Mouse (Mus musculus) cerebellum, adult 9-11 months (tissue): ENCODE results near the gene Tbkbp1.

Experiments
- DNase-seq: peaks from one replicate; pipeline ENCODE4 v3.0.0; 2022

Gene Tbkbp1

DNA sequence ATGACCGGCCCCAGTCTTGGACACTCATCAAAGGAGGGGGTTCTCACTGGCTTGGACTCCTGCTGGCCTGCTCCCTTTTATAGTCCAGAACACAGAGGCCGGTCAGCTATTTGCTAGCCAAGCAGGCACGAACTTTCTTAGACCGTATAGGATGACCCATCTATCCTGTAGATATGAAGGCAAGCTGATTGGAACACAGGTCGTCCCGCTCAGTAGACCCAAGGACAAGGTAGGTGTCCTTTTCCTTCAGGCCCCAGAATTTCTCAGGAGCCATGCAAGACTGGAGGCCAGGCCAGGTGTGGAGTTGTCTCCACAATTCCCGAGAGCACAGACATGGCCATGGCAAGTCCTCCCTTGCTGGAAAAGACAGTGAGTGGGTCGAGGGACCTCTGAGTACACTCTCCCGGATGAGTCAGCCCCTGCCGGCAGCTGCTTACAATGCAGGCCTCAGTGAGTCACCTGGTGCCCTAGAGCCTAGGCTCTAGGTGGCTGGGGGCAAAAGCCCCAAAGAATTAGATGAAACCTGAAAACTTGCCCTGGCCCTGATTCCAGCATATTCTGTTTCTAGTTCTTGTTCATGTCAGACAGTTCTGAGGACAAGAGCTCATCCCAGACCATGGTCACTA lies 1.5 kb upstream of the Tbkbp1 start:
- DNase-seq: peak; percentile 49

DNA sequence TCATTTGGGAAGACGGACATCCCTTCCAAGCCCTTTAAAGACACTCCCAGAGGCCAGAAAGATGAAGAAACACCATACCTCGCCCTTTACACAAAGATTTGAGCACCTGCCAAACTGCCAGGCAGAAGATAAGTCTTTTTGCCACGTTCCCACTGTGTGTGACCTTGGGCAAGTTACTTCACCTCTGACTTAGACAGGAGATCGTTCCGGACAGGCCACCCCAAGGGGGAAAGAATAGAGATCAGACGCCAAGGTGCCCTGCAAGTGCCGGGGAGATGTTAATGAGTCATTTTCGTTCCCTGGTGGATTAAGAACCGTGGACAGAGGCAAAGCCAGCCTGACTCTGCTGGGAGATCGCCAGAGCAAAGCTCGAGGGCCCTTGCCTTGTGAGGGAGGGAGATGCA lies 730 bp upstream of the Tbkbp1 start:
- DNase-seq: peak; percentile 62

- DNase-seq: peak; percentile 90
Observed at GRCm38 (mm10) chr11:97150411-97151330, 624 bp downstream of the Tbkbp1 start.

DNA sequence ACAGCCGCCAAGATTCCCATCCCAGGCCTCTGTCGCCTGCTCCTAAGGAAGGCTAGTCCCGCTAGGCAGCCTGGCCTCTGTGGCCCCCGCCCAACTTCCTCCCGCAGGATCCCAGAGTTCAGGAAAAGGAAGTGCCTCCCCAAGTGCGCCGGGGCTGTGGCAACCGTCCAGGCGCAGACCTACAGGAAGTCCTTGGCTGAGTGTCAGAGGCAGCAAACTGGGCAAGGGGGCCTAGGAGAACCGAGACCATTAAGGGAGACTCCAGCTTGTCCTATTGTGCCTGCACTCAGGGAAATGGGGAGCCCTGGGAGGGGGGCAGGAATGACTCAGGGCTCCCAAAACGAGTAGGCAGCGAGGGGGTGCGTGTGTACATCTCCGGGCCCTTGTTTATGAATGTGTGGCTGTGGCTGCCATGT lies 1.3 kb downstream of the Tbkbp1 start:
- peak; percentile 83 for DNase-seq

DNA sequence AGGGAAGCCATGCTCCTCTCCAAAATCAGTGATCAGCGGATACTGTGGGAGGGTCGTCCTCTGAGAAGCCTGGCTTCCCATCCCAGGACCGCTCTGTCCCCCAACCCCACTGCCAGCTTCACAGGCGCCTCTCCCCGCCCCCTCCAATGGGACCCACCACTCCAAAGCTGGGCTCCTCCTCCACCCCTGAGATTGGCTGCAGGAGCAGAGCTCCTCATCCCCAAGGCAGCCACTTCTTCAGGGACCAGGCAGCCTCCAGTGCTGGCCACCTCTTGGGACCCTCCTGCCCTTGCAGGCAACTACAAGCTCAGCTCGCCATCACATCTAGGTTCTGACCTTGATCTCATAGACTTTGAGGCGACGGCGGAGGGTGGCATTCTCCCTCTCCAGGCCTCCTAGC lies 2.3 kb downstream of the Tbkbp1 start:
- no peak for DNase-seq

DNA sequence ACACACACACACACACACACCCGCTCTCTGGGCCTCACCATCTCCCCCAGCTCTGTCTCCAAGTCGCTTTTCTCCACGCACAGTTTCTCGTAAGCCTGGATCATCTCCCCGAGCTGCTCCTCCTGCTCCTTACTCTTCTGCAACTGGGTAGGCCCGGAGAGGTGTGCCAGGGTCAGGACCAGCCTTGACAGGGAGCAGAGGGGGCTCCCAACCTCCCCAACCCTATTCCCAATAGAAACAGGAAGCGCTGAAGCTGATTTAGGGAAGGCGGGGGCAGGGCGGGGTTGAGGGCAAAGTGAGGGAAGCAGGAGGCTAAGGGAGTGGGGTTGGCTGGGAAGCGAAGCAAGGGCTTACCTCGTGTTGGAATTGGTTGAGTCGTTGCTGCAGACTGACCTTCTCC lies 2.7 kb downstream of the Tbkbp1 start:
- DNase-seq: no peak

GRCm38 (mm10) chr11:97147333-97147732 lies 4.0 kb downstream of the Tbkbp1 start:
- no peak for DNase-seq

- peak; percentile 70 for DNase-seq
Observed at GRCm38 (mm10) chr11:97146724-97147123, 4.6 kb downstream of the Tbkbp1 start.

DNA sequence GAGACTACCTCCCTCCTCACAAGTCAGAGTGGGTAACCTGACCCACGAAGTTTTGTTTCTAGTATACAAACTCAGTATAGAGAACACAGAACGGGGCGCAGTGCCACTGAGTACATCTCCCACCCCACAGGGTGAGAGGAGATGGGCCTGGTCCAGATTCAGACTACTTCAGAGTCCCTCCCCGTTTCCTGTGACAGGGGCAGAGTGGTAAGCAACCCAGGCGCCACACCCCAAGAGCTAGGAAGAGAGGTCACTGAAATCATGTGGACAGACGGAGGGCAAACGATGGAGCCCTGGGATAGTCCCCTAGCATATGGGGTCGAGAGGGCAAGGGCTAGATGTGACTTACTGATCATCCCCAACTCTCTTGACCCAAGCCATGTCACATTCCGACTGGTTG lies 5.3 kb downstream of the Tbkbp1 start:
- DNase-seq: no peak

GRCm38 (mm10) chr11:97145320-97145719 lies 6.0 kb downstream of the Tbkbp1 start:
- no peak for DNase-seq

DNA sequence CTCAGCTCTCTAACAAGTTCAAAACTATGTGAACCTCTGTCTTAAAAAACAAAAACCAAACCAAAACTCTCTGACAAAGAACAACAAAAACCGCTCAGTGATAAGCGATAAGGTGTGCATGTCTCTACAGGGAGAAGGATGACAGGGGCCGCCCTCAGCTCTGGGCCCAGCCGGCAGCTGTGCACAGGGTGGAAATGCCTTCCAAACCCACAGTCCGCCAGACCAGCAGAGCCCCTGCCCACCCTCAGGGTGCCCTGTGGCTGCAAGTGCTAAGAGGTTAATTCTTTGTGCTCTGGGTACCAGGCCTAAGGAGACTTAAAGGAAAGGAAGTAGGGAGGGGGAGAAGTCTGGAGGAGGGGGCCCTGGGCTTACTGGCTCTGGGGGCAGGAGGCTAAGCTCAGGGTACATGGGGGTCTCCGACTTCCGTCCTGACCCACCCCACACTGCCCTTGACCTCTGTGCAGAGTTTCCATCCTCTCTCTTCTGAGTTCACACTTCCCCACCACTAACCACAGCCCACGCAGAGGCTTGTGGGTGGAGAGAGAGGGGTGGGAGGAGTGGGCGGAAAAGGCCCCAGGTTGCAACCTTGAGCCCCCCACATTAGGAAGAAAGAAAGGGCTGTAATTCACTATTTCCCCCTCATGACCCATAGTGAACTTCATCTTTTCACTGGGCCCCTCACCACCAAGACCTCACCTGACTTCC lies 7.9 kb downstream of the Tbkbp1 start:
- no peak for DNase-seq

DNA sequence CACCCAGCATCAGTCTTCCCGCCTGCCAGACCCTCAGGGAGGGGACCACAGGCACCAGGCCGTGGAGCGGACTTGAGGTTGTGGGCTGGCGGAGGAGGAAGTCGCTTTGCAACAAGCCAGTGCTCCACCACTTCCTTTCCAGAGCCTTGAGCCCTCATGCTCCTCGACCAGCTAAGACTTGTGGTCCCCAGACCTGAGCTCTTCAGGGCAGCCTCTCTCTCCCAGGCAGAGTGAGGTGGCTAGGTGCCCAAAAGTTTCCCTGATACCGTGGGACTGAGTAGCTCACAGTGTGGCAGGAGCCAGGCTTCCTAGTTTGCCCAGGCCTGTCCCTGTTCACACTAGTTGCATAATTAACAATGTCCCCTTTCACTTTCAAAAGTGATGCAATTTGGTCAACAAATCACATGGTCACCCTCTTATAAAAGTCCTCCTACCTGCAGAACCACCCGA lies 9.1 kb downstream of the Tbkbp1 start:
- no peak for DNase-seq

GRCm38 (mm10) chr11:97140811-97141210 lies 10.5 kb downstream of the Tbkbp1 start:
- no peak for DNase-seq

- DNase-seq: no peak
Observed at GRCm38 (mm10) chr11:97139256-97139655, 12.0 kb downstream of the Tbkbp1 start.

- peak; percentile 63 for DNase-seq
Observed at GRCm38 (mm10) chr11:97138554-97139226, 12.6 kb downstream of the Tbkbp1 start.

GRCm38 (mm10) chr11:97133270-97133669 lies 18.0 kb downstream of the Tbkbp1 start:
- no peak for DNase-seq

GRCm38 (mm10) chr11:97132185-97132584 lies 19.1 kb downstream of the Tbkbp1 start:
- DNase-seq: no peak

DNA sequence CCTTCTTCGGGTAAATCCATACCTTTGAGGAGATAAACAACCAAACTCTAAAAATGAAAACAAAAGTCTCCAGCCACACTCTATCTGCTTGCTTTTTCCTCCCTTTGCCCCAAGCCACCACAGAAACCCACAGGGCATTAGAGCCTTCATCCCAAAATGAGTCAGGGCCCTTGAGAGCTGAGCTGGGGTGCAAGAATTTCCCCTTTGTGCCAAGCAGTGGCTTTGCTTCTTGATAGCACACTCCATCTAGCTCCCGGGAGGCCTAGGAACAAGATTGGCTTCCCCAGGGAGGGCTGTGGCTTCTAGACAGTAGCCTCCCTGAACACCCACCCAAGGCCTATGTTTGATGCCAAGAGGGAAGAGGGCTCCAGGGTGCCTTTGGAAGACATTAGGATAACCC lies 19.6 kb downstream of the Tbkbp1 start:
- DNase-seq: no peak

DNA sequence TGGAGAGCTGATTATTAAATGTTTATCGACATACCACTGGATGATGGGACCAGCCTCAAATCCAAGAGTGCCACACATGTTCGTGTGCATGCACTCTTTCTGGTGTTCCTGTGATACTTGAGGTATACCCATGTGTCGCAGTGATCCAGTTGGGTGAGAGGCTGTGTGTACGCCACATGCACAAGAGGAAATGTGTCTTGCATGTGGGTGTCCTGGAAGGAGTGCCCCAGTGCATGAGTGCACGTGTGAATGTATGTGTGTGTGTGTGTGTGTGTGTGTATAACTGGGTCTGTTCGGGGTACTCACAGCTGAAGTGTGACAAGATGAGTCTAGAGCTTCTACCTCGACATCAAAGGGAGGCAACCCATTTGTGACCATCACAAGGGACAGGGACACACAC lies 21.0 kb downstream of the Tbkbp1 start:
- no peak for DNase-seq

DNA sequence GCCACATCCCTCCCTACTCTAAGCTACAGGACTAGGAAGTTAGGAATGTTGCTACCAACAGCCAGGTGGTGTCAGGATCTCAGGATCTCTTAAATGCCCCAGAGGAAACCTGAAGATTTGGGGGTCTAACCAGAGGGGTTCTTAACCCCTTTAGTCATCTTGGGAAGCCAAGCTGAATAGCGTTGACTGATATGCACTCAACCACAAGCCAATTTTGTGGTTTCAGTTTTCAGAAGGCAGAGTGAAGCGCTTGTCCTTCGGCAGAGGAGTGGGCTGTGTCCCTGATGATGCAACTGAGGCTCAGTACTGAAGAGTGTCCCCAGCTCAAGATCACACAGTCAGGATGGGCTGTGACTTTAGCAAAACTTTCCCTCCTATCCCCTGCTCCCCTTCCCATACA lies 22.3 kb downstream of the Tbkbp1 start:
- DNase-seq: no peak

DNA sequence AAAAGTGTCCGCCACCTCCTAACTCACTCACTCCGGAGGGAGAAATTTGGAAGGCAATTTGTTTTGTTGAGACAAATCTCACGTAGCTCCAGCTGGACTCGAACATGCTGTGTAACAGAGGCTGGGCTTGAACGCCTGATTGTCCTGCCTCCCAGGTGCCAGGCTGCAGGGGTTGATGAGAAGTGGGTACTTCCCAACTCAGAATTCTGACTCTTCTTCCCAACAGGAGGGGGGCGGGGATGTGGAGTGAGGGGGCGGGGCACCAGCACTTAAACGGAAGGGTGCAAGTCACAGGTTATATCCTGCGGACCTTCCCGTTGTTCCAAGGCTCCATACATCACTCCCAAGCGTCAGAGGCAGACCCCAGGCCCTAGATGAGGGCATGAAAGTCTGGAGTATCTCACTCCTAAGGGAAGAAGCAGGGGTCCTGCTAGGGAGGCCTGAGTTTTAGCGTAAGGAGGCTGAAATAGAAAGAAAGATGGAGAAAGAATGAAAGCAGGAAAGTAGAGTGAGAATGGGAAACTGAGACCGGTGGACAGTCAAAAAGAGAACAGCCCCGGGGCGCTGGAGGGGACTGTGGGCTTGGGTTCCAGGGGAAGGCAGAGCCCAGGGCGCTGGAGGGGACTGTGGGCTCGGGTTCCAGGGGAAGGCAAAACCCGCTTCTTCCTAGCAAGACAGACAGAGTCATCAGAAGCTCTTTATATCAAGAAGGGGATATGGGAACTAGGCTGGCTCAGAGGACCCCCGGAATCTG lies 23.6 kb downstream of the Tbkbp1 start:
- DNase-seq: no peak
